Mouse (Mus musculus) erythroblast, embryonic 14.5 days (primary cell): ENCODE measurements around the gene Gon4l.

Source experiments
- GATA1 ChIP-seq: IDR thresholded peaks from 2 replicates; pipeline ENCODE4 v1.6.1; 2012; ENCODE audit warnings: low read length, inconsistent platforms, mixed read lengths
- TAL1 ChIP-seq: IDR thresholded peaks from 3 replicates; pipeline ENCODE4 v1.6.1; 2012; ENCODE audit warnings: low read length, inconsistent platforms, mixed read lengths

DNA sequence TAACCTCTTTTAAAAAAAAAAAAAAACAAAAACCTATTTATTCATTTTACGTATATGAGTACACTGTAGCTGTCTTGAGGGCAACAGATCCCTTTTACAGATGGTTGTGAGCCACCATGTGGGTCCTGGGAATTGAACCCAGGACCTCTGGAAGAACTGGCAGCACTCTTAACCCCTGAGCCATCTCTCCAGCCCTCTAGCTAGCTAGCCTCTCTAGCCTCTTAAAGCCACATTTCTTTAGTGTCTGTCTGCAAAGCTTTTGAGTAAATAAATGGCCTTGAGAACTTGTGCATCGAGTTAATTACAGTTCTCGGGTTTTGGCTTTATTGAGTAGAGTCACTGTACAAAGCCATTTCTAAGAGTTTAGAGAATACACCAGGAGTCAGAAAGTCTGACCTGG, 69.8 kb downstream of the Gon4l start:
- no peak for TF ChIP-seq GATA1
- TF ChIP-seq TAL1 = no peak
